Mouse (Mus musculus): ENCODE results near the gene Nxph4.

Nxph4 gene

DNA sequence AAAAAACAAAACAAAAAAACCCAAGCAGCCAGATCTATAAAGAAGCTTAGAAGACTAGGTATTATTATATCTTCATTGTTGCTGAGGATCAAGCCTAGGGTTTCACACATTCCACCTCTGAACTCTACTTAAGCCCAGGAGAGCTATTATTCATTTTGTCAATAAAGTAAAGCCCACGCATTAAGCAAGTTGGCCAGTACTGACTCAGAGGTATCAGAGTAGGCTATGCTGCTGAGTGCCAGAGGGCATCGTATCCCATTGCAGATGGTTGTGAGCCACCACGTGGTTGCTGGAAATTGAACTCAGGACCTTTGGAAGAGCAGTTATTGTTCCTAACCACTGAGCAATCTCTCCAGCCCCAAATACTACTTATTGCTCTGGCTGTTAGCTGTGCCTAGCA lies 9.6 kb upstream of the Nxph4 start:
- intact Hi-C loops (cut with DNase I): no loop called here

DNA sequence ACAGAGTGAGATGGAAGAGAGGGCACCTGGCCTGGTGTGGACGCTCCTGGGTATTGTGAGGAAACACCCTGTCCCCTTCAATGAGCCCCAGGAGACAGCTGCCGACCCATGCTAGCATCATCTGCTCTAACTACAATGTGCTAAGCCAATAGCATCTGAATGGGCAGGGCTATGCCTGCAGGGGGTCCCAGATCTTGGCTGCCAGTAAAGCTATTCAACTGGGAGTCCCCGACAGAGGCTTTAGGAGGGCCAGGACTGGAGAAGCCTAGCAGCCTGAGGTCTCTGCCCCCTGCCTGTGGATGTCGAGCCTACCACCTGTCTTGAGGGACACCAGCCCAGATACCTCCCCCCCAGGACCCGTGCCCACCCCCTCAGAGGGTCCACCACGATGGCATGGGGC lies 8.4 kb upstream of the Nxph4 start:
- intact Hi-C loops (cut with DNase I): no loop called here

DNA sequence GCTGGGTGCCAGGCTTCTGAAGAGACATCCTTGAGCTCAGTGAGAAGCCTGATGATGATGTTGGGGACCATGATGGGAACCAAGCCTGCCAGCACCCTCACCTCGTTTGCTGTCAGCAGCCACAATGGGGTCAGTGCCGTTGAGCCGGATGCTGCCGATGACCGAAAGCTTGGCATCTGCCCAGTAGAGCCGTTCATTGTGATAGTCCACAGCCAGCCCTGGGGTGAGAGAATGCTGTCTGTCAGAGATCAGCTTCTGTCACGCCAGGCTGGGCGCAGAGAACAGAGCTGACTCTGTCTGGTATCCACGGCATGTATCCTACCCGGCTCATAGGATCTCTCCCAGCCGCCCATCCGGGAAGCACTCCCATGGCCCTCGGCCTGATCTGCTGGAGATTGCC lies 7.7 kb upstream of the Nxph4 start:
- intact Hi-C loops (cut with DNase I): no loop called here

DNA sequence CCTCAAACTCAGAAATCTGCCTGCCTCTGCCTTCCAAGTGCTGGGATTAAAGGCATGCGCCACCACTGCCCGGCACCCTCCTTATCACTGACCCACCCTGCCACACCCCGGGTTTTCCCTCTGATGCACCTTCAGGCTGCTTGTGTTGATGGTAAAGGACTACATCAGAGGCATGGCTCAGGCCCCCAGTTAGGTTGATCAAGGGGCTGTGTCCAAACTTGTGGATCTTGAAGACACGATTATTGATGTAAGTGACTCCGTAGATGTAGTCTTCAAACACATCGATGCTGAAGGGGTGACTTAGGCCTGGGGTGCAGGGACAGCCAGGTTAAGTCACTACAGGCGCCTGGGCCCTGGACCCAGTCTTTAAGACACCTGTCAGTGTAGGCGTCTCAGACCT lies 7.2 kb upstream of the Nxph4 start:
- intact Hi-C loops (cut with DNase I): no loop called here

DNA sequence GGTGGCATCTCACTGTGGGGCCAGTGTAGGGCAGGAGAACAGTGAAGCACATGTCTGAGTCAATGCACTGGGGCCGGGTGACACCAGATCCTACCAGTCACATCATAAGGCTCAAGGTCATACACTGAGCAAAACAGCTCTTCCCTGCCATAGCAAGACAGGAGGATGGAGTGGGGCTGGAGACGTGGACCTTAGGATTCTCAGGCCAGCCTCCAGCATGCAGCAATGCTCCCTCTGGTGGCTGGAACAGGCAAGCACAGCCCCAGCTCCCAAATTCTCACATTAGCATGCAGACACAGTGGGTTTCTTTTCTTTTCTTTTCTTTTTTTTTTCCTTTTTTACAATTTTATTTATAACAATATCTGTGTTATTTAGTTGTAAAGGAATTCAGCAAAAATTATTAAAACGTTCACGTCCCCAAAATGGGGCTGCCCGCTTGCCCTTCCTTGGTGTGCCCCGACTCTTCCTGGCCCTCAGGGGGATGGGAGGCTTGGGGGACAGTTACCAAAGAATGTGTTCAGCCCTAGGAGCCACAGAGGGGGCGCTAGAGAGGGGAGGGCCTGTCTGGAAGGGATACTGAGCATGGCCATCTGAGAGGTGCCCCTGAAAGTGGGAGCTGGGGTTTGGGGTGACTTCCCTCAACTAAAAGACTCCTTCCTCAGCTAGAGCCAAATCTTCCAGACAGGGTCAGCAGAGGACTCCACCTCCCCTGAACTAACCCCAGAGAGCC lies 3.7 kb upstream of the Nxph4 start:
- intact Hi-C loops (cut with DNase I): loop anchor here (1.0 kb wide), 1 partner anchor 30 kb away; no protein-coding TSS in a partner anchor

DNA sequence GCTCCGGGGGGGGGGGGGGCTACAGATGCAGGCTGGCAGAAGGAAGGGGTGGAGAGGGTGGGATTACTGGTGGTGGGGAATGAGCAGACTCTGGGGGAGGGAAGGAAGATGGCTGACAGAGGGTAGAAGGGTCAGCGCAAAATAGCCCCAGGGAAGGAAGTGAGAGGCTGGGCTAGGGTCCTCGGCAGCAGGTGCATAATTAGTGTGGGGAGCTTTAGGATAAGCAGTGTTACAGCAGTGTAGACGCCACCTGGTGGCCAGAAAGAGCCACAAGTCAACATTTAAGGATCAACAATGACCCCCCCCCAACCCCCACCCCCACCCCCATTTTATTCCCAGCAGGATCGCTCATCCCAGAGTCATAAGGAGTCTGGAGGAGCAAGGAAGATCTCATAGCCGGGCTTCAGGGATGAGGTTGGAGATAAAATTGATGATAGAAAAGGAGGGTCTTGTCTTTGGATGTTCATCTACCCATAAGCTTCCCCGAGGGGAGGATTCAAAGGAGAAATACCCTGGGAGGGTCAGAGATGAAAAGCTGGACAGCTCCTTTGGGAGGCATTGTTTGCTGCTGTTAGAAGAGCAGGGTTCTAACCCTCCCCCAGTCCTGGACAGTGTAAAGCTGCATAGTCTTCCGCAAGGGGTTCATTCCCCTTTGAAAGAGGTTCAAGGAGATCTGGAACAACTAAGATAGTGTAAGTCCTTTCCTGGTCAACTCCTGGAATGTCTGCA lies 2.4 kb upstream of the Nxph4 start:
- intact Hi-C loops (cut with DNase I): no loop called here

DNA sequence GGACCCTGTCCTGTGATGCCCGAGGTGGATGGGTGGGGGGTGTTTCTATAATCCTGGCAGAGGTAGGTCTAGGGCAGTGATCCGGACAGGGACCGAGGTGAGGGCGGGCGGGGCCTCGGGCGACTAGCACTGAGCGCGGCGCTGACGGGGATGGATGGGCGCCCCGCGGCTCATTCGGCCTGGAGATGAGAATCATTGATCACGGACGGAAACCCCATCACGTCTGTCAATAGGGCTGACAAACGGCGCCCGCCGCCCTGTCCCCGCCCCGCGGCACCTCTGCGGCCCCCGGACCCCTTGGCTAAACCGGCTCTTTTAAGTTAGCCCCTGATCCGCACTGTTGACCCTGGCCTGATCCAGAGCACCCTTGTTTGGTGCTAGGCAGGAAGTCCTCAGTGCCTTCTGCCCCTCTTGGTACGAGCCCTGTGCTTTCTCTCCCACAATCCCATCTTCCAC lies 598 bp upstream of the Nxph4 start:
- intact Hi-C loops (cut with DNase I): loop anchor here (1.0 kb wide), 1 partner anchor 22 kb away; no protein-coding TSS in a partner anchor

DNA sequence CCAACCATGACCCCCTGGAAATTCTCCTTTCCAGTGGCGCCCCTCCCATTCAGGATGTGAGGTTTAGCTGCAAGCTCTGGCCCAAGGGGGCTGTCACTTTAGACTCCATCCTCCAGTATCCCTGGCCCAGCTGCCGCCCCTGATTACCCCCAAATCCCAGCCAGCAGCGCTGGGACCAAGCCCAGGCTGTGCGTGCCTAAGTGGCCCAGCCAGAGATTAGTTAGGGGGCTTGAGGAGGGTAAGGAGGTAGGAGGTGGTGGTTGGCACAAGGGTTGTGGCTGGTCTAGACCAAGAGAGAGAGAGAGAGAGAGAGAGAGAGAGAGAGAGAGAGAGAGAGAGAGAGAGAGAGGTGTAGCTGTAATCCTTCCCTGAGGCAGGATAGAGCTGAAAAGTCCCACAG lies 2.8 kb downstream of the Nxph4 start:
- intact Hi-C loops (cut with DNase I): no loop called here

DNA sequence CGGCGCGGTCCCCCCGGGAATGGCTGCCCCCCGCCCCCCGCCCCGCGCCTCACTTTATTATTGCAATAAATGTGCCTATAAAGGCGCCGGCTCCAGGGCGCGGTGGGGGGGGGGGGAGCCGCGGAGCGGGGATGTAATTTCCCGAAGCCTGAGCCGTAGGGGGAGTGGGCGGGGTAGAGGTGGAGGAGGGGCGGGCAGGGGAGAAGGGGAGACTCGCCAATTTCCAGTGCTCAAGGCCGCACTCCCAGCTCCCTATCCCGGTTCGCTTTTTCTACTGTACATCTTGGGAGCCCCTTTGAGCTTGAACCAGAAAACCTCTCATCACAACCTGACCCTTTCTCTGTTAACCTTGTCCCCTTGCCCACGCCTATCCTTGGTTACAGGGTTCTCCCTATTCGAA lies 3.4 kb downstream of the Nxph4 start:
- intact Hi-C loops (cut with DNase I): no loop called here

DNA sequence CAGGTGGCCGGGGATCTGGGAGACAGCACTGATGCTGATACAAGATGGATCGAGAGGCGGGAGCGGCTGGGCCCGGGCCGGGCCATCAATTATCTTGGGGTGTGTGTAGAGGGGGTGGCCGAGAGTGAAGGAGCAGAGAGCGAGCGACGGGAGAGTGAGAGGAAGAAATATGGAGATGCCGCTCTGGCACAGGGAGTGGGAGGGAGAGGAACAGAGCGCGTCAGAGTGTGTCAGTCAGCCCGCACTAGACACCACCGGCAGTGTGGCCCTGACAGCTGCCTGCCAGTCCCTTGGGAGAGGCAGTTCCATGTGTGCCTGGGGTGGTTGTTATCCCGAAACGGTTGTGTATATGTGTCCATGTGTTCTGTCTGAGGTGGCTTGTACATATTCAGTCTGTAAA lies 6.9 kb downstream of the Nxph4 start:
- intact Hi-C loops (cut with DNase I): no loop called here

DNA sequence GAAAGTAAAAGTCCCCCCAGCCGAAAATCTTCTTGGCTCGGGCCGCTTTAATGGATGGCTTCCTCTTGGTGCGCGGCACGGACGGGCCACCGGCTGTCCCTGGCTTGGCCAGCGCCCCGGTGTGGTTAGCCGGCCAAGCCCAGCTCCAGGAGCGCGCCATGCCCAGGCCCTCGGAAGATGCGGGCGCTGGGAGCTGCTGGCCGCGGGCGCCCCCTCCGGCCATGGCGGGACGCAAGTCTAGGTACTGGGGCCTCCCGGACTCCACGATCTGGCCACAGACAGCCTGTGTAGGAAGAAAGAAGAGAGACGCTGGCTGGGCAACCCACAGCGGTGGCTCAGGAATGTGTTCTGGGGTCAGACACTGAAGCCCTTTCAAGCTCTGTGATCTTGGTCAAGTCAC lies 7.7 kb downstream of the Nxph4 start:
- intact Hi-C loops (cut with DNase I): no loop called here

DNA sequence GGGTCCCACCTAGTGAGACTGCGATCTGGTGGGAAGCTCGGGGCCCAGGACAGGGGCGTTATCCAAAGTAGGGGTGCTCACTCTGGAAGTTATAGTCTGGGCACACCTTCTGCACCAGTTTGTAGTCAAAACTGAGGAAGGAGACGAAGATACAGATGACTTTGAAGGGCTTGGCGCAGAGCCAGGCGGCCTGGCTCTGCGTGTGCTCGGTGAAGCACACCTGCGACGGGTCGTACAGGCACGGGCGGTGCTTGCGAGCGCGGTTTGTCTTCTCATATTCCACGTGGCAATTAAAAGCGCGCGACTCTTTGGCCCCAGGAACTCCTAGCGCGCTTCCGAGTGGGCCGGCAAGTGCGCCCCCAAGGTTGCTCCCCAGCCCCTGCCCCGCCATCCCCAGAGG lies 8.3 kb downstream of the Nxph4 start:
- intact Hi-C loops (cut with DNase I): no loop called here

DNA sequence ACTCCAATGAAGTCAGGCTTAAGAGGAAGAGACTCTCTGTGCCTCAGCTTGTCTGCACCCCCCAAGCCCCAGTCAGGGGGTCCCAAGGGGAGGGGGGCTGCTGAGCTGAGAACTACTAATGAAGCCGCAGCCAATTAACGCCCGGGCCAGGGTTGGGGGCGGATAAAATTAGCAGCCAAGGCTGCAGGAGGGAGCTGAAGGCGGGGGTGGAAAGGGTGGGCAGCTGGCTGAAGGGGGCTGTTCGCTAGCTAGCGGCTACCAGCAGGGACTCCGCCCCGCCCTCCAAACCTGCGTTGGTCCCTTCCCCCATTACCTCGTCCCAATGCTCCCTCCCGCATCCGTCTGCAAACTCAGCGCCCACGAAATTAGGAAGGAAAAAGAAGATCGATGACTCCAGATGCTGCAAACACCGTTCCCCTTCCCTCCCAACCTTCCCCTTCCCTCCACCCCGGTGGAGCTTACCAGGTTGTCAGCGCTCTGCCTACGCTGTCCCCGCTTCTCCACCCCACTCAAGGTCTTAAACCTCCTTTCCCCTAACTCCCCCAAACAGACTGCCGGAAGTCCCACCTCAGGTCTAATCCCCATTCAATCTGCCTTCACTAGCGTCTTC lies 9.6 kb downstream of the Nxph4 start:
- intact Hi-C loops (cut with DNase I): no loop called here

DNA sequence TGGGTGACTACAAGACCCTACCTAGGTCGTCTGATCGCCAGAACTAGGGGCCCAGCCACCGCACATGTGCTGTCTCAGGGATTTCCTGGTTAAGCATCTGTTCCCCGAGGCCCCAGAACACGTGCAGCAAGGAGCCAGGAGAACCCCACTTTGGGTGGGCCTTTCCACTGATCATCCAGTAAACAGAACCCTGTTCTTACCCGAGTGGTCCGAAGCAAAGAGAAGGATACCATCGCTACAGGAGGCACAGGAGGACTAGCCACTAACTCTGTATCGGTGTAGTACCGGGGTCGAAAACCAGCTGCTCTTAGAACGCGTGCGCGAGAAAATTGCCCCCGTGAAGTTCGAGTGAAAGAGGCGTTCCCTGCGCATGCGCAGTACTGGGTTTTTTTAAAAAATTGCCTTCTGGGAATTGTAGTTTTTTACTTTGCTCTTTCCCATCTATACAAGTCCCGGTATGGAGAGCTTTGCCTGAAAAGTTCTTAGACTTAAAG lies 12.2 kb downstream of the Nxph4 start, which contains the start of gene Shmt2:
Gene Shmt2 (minus strand): TSS at position 357 of the 494 bp plus-strand sequence.
- intact Hi-C loops (cut with DNase I): no loop called here

DNA sequence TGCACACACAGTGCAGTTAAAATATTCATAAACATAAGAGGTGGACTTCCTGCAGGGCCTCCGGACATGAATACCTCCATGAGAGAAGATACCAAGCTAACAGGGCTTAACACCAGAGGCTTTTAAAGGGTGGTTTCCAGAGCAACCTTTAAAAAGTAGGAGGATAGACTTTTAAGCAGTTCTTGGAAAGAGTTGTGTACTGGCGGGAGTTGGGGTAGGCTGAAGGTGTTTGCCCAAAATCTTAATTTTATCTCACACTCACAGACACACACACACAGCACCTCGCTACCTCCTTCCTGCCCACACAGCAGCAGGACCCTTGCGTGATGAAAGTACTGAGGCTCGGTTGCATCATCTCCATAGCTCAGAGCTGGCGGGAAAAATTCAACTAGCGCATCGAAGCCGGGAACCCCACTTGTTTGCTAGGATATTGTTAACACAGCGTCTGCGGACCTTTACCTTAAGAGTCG lies 12.7 kb downstream of the Nxph4 start:
- intact Hi-C loops (cut with DNase I): no loop called here

DNA sequence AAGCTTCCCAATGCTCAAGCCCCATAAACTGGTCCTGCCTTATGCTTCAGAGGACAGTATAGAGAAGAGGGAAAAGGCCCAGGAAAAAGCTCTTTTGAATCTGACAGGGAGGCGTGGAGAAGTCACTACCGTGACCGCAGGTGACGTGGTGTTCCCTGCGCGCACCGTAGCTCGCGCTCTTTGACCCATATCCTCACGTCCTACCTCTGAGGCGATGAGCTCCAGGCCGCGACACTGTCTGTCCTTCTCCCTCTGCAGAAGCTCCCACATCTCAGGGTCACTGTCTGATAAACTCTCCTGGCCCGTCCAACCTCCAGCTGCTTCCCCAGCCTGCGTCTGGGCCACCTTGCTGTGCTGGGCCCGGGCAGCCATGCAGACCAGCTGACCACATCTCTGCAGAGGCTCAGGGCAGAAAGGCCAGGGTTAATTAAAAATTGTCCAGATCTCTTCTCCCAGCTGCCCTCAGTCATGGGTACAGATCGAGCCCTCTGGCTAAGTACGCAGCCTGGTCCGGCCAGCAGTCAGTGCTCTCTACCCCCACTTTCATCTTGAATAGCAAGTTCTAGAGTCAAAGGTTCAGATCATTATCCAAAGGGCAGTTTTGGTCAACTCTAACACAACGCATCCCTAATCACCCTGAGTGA lies 13.5 kb downstream of the Nxph4 start:
- intact Hi-C loops (cut with DNase I): no loop called here

DNA sequence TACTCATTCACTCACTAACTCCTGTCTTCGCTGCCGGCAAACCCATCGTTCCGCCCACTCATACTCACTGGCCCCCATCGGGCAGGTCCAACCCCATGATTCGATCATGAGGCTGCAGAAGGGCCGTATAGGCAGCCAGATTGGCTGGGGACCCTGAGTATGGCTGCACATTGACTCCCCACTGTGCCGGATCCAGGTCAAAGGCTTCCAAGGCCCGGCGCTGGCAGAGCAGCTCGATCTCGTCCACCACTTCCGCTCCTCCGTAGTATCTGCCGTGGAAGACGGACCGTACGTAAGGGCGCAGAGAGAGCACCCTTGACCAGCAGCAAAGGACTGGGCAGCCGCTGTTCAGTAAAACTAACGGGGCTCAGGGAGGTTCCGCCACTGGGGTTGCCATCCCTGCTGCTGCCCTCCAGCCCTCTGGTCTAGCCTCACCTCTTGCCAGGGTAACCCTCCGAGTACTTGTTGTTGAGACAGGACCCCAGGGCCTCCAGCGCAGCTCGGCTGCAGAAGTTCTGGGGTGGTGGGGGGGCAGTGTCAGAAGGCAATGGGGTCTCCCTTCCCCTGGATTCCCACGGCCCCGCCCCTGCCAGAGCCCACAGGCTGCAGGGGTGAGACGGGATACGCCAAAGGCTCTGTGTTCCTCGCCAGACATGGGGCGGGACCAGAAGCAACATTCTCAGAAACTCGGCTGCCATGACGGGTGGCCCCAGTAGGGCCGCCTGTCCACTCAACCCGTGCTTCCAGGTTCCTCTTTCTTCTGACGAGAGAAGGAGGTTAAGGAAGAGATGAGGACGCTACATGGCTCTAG lies 14.3 kb downstream of the Nxph4 start:
- intact Hi-C loops (cut with DNase I): no loop called here

DNA sequence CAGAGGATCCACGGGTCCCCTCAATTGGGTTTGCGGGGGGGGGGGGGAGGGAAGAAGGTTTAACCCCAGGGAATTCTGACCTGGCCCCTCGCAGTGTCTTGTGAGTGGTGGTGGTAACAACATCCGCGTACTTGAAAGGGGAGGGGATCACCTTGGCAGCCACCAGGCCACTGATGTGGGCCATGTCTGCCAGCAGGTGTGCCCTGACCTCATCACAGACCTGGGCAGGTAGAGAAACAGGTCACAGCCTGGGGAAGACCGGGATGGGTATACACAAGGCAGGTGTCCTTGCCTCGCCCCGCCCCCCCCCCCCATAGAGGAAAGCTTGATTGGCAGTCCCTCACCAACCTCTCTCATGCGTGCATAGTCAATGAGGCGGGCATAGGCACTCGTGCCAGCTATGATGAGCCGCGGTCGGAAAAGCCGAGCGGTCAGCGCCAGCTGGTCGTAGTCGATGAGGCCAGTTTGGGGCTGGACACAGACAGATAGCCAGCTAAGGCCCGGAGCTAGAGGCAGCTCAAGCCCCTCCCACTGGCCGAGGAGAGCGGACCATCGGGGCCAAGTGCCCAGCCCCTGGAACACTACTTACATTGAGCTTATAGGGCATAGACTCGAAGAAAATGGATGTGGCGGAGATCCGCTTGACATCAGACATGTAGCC lies 15.2 kb downstream of the Nxph4 start:
- intact Hi-C loops (cut with DNase I): no loop called here

DNA sequence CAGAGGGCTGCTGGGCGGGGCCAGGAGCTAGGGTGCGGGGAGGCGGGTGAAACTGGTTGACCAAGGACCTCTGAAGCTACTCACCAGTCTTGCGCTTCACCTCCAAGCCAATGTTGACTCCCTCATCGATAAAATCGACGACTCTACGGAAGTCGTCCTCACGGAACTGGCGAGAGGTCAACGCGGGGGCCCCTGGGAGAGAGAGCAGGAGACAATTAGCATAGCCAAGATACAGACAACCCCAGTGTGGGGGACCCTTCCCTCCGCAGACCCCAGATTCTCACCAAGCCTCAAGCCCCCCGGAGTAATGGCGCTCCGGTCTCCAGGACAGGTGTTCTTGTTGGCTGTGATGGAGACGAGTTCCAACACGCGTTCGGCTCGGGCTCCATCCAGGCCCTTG lies 16.4 kb downstream of the Nxph4 start:
- intact Hi-C loops (cut with DNase I): no loop called here

DNA sequence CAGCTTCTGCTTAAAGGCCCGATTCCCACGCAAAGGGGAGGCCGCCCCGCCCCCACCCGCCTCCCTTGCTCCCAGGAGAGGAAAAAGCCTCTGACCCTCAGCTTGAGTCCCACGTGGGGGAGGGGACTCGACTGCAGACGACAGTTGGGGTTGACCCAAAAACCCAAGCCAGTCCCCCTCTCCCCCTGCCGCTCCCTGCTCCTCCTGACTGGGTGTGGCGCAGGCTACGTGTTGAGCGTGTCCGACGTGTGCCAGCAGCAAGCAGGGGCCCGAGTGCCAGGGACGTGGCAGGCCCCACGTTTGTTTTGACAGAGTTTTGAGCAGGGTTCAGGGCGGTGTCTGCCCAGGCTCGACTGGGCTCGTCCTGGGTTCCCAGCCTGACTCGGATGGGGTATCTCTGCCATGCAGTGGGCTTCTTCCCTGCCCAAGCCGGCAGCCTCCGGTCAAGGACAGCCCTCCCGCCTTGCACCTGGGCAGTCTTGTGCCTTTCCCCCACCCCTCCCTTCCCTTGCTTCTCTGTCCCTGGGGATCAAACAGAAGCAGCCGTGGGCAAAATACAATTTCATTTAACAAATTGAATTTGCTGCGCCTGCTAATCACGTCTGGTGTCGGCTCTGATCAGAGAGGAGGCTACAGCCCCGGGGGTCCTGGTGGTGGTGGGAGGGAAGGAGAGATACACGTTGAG lies 17.6 kb downstream of the Nxph4 start:
- intact Hi-C loops (cut with DNase I): no loop called here
